Mouse (Mus musculus): ENCODE results near the gene Rnf152.

Rnf152 gene

GRCm38 (mm10) chr1:105311899-105312600 is 44.5 kb downstream of the Rnf152 start:
- no peak for DNase-seq

DNA sequence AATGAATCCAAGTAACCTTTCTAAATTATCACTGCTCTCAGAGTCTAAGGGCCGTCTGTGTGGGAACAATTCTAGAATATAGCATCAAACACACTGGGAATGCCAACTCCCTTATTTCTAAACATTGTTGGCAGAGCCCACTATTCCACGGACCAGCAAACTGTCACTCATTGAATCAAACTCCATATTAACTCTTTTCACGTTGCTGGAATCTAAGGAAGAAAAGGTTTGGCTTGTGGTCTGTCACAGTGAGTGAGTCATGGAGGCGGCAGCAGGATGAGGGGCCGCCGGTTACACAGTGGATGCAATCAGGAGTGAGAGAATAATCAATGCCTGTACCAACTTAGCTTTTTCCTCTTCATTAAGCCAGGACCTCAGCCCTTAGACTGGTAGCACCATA is 54.3 kb downstream of the Rnf152 start:
- DNase-seq: no peak

- peak; percentile 33 for DNase-seq
These were observed 54.7 kb downstream of the Rnf152 start for GRCm38 (mm10) chr1:105301764-105302163.

DNA sequence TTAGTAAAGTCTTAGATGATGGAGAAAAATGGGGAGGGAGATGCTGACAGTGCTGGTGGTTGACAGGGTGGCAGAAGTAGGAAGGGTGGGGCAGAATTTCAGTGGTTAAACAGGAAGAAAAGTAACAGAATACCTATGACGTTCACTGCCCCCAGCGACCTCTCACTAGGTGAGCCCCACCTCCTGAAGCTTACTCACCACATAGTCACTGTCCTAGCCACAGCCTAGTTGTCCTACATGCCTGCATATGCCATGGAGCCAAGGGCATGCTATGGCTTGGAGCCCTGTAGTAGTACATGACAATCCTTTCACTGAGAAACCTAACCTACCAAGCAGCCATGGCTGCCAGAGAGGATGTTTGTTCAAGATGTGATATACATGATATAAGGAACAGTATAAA is 64.7 kb downstream of the Rnf152 start:
- no peak for DNase-seq

- no peak for DNase-seq
These were observed 69.0 kb downstream of the Rnf152 start for GRCm38 (mm10) chr1:105287536-105287935.

DNA sequence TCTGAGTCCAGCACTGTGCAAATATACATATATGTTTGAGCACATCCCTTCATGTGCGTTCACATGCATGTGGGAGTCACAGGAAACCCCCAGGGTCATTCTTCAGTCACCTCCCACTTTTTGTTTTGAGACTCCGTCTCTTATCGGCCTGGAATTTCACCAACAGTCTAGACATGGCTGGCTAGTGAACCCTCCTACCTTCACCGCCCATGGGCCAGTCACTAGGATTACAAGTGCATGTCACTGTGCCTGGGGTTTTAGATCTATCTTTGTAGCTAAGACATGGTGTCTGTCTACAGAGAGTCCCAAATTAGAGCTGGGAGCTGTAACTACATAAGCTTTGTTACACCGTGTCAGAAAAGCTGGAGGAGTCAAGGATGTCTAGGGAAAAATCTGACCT is 69.6 kb downstream of the Rnf152 start:
- DNase-seq: no peak

GRCm38 (mm10) chr1:105285001-105285400 is 71.5 kb downstream of the Rnf152 start:
- DNase-seq: no peak

DNA sequence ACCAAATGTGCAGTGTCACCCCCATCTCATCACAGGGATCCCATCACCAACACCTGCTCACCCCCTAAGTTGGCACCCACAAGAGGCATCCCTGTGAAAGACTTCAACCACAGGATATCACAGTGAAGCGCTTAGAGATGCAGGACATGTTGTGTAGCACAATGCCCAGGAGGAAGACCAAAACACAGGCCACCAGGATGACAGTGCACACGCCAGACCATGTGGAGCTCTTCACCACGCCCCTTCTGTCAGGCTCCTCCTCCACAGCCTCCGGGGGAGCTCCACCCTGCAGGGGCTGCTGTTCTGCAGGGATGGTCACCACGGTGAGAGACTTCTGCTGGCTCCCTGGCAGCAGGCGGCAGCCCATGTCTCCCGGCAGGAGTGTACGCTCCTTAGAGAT is 72.4 kb downstream of the Rnf152 start:
- no peak for DNase-seq

DNA sequence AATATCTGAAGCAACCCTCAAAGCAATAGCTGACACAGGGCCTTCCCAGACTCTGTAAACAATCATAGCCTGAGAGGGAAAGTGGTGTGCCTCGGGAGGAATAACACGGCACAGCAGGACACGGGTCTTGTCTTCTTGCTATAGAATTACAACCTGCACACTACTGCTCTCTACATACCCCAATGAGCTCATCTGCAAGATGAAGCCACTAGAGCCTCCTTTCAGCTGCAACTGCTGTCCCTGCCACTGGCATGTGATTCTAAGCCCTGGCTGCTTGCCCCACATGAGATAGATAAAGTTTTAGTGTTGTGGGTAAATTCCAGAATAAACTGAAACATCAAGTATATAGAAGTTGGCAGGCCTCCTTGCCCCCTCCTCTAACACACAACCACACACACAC is 75.2 kb downstream of the Rnf152 start:
- no peak for DNase-seq

DNA sequence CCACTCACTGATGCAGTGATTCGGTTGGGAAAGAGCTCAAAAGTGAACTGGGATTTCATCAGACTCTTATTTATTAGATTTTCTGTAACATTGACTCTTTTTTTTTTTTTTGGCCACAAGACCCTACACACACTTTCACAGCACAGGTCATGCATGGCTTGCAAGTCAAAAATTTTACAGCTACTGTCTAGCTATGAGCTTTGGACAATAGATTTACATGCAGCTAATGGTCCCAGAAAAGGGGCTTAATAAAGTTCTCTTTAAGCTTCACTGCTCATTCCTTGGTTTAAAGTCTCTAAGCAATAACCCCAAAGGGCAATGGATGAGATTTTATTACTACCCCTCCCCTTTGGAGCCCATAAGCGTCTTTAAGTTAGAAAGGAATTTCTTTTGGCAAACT is 76.3 kb downstream of the Rnf152 start:
- no peak for DNase-seq

DNA sequence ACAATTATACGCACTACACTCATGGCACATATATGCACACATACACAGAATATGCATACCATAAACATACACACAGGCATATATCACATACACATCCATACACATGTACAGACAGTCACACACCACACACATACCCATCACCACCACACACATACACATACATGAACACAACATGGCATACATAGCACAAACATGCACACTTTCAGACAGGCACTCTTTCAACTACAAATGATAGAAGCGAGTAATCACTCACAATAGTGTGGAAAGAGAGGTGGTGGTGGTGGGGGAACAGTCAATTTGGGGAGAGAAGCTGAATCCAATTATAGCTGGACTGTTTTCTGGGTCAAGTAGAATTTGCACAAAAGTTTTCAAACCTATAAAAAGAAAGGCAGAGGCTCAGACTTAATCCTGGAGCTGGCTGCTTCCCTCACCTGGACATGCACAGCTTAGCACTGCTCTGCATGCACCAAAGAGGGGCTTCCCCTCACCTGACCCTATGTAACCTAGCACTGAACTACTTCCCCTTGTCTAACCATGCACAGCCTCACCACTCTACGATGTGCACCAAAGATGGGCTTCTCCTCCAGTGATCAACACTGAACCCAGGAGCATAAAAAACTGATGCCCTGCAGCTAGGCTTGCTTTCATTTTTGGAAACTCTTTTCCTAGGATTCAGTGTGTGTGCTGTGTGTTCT is 81.9 kb downstream of the Rnf152 start:
- DNase-seq: no peak

GRCm38 (mm10) chr1:105271104-105271503 is 85.4 kb downstream of the Rnf152 start:
- DNase-seq: peak; percentile 76

DNA sequence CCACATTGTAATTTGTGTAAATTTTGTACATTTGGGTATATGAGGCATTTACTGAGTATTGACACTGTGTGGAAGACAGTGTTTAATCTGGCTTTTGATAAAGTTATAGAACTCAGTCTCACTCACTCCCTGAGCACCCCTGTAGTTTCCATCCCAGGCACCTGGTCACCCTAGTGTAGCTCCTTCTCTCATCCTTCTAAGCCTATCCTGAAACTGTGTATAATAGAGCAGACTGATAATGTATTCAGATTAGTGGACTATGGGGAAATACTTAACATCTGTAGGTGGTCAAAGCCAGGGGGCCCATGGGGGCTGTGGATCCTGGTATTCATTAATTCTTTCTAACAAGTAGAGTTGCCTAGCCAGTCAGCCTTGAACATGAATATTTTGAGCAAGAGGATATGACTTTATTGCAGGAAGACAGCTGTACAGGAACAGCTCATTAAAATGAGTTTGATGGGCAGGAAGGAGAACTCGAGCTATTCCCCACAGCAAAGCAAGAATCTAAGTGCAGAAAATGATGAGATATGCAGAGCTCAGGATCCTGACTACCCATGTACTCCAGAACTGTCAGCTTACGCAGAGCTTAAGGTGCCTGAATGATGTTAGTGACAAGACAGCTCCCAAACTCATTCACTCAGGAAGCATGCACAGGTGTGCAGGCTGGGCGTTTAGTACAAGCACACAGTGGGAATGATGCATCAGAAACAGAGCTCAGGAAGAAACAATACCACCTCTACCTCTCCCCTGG is 93.1 kb downstream of the Rnf152 start:
- DNase-seq: no peak

DNA sequence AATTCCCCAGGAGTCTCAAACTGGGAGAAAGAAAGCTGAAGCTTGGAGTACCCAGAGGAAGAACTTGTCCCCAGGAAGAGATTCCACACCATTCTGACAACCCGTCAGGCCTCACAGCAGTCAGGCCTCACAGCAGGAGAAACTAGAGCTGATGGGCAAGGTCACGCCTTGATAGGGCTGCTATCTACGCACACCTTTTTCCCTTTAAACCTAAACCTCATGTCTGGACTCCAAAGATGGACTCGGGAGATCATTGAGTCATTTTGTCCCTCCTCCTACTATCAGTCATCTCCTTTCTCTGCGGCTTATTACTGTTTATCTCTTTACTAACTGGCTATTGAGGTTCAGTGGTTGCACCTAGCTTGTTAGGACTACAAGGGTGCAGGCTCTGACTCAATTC is 96.3 kb downstream of the Rnf152 start:
- DNase-seq: no peak

DNA sequence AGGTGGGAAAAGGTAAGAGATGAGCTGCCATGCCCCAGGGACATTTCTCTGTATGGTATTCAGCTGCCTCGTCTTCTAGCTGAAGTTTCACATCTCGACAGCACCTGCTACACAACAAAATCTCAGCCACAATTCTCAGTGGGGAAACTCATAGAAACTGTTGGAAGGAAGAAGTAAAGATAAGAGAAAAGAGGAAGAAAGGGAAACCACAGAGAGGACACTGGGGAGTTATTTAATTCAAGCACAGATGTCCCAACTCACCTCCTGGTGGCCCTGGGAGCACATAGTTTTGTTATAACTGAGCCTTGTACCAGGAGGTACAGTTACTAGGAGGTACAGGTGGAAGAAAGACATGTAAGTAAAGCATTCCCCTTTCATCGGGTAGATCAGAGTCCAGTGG is 99.3 kb downstream of the Rnf152 start:
- DNase-seq: no peak

- no peak for DNase-seq
These were observed 107.3 kb downstream of the Rnf152 start for GRCm38 (mm10) chr1:105249190-105249589.

DNA sequence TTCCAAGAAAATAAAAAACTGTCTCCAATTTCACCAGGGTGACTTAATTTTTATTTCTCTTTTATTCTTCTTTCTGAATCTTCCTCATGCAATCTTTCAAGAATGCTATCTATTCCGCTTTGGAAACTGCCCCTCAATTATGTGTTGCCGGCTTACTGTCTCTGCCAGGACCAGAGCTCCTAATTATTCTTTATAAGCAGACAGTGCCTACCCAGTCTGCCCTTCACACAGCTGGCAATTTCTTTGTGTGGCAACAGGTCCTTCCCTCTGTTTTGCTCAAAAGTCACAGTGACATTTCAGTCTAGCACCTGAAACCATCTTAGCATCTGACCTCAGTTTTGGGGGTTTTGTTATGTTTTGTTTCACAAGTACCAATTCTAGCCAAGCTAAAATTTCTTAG is 109.9 kb downstream of the Rnf152 start:
- DNase-seq: no peak

DNA sequence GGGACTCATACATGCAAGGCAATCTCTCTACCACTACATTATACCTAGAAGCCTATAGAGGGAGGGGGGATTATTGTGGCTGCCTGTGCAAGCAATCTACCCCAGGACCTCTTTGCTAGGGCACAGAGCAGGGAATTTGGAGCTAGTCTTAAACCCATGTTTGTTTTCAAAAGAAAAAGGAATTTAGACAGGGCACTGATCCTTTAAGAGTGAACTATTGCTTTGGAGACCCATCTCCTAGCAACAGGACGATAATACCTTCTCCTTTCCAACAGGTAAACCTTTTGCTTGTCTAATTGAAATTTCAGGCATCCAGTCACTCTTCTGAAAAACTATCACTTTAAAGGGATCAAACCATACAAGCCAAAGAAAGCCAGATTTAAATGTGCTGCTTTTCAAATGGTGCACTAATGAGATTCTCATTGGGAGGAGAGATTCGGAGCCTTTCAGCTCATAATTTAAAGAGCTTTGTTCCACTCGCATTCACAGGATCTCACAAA is 110.4 kb downstream of the Rnf152 start:
- DNase-seq: no peak

GRCm38 (mm10) chr1:105243359-105244142 is 113.0 kb downstream of the Rnf152 start:
- DNase-seq: no peak

DNA sequence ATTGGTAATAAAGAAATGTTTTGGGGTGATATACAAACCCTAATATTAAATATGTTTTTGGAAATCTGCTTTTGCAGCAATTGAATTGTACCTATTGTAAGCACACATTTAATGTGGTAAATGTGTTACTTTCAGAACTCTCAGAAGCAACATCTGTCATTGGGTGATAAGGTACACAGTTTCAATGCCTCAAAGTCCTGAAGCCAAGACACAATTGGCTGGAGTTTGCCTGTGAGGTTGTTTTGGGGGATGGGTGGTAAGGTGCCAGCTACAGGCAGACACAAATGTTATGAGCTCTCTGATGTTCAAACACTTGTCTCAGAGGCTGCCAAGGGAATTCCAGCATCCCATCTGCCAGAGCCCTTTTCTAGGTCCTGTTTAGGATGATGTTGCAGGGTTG is 116.3 kb downstream of the Rnf152 start:
- no peak for DNase-seq

All from cerebellum, adult 9-11 months (tissue).